Mouse (Mus musculus) adrenal gland, adult 18-20 months (tissue): ENCODE measurements around the gene Gm44965. TPM values are rescaled to one million over a fixed set of nuclear protein-coding genes. Genes with fewer than 3 reads are reported as not detected.
"Not testable (repeated sequence)": the region's sequence is repeated elsewhere in the genome, so short reads cannot be mapped to it uniquely, and the experiment has no call there.

Experiments
- DNase-seq, 2 experiments: peaks; one replicate each; pipeline ENCODE4 v3.0.0; 2021 to 2022; ENCODE audit warnings: low spot score in 2 of 2
- total RNA-seq, 2 experiments: library from RNA; stranded (reverse); gene quantifications; 1 replicate in 1 of 2; 2 replicates in 1 of 2; pipeline ENCODE4 v1.2.3; 2021

The Gm44965 gene
- total RNA-seq, 2 experiments from 2014 or later = not detected

DNA sequence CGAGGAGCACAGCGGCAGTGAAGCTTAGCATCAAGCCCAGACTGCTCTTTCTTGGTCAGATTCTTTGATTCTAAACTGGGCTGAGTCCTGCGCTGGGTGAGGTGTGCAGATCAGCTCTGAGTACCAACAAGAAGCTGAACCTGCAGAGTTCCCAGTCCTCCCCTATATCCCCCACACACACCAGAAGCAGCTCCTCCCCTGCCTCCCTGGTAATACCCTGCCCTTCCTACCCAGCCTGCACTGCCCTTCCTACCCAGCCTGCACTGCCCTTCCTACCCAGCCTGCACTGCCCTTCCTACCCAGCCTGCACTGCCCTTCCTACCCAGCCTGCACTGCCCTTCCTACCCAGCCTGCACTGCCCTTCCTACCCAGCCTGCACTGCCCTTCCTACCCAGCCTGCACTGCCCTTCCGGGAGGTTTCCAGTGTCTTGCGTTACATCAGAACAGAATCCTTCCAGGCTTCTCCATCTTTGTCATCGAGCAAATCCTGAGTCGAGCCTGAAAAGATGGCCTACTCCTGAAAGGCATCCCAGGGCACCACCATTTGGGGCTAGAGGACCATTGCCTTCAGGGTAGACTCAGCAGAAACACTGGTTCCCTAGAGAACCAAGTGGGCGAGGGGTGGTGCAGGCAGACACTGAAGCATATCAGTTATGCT is 28.6 kb downstream of the Gm44965 start:
- DNase-seq = not testable (repeated sequence)

DNA sequence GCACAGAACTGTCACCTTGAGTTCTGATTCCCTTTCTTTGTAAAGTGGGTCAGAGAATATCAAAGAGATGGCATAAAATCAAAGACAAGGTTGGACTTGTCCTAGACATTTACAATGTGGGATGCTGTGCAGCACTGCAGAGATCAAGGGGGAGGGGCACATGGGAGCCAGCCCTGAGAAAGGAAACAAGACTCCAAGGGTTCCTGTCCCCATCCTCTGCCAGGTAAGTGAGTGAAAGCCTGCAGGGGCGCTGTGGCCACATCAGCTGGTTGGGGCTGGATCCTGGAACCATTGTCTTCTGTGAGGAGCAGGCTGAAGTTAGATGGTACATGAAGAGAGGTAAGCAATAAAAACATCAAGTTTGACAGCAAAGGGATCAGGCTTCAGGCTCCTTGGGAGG is 29.7 kb downstream of the Gm44965 start:
- DNase-seq = no peak

DNA sequence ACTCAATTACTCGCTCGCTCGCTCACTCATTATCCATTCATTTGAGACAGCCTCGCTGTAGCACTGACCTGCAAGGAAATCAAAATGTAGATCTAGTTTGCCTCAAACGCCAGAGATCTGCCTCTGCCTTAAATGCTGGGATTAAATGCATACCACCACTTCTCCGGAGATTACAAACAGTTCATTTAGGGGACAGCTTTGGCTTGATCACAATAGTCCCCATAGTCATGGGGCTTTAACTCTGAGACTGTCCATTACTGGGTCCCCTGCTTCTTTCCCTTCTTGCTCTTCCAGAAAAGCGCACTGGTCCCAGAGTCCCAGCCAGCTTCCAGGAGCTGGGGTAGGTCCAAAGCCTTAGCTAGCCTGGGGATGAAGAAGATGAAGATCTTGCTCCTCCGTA is 32.7 kb downstream of the Gm44965 start, which contains the start of gene AI854703:
TSS of gene AI854703 (plus strand) at position 301 of the 400 bp plus-strand sequence.
- DNase-seq = no peak

DNA sequence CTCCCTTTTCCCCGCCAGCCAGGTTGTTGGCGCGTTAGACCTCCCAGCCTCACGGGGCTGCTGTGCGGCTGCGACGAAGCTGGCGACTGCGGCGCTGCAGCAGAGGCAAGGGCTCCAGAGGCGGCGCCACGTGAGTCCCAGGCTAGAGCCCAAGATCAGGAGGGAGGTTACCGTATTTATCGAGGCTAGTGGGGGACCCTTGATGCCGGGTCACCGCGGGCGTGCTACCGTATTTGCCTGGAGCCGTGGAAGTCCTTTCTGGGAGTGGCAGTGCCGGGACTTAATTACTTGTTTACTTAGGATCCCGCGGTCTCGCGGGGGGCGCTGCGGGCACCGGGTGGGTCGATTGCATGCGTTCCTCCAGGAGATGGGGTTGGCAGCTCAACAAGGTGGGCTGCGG is 33.2 kb downstream of the Gm44965 start:
- peak; percentile 52 to 53 for DNase-seq

DNA sequence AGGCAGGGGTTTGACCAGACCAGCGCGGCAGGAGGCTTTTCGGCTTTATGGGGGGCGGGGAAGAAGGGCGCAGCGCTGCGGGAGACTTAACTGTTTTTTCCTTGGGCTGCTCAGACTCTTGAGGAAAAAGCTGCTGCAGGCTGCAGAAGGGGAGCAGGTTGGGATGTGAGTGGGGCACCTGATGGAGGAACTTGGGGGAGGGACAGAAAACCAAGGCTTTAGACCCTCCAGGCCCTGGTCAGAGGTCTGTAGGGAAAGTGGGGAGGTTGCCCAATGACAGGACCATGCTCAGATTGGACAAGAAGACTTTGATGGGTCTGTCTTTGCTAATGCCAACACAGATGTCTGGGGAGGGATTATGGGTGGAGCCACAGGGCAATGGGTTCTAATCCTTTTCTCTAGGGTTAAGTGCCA is 33.8 kb downstream of the Gm44965 start:
- no peak for DNase-seq

DNA sequence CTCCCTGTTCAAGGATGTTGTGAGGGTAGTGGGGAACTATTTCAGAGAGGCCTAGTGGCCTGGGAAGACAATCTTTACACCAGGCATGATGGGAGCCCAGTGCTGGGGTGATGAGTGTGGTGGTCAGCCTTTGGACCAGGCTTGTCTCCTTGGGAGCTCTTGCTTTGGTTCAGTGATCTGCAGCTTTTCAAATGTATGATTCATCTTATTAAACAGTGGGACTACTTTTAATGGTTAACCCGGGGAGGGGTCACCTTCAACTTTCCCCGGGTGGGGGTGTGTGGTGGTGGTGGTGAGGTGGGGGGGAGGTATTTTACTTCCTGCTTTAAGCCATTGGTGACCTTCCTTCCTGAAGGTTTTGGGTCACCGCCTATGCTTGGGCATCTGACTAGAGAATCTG is 34.6 kb downstream of the Gm44965 start:
- no peak for DNase-seq

DNA sequence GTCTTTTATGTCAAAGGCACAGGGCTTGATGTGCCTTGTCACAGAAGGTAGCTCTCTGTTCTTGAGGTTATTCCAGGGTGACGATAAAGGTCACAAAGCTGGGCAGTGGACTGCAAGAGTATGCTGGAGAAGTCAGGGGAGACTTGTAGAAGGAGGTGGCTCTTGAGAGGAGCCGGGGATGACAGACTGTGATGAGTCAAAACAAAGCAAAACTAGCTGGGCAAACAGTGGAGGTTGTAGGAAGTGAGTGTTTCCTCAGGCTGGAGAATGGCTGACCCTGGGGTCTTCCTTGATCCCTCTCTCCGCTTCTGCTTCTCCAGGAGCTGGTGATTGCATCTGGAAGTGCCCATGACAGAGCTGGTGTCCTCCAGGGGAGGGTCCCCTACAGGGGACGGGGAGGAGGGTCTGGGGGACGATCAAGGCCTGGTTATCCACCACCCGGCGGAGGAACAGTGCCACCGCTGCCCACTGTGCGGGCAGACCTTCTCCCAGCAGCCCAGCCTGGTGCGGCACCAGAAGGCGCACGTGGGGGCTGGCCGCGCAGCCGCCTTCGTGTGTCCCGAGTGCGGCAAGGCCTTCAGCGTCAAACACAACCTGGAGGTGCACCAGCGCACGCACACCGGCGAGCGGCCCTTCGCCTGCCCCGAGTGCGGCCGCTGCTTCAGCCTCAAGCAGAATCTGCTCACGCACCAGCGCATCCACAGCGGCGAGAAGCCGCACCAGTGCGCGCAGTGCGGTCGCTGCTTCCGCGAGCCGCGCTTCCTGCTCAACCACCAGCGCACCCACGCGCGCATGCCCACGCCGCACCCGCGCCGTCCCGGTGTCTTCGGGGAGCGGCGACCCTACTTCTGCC is 35.3 kb downstream of the Gm44965 start:
- no peak for DNase-seq

DNA sequence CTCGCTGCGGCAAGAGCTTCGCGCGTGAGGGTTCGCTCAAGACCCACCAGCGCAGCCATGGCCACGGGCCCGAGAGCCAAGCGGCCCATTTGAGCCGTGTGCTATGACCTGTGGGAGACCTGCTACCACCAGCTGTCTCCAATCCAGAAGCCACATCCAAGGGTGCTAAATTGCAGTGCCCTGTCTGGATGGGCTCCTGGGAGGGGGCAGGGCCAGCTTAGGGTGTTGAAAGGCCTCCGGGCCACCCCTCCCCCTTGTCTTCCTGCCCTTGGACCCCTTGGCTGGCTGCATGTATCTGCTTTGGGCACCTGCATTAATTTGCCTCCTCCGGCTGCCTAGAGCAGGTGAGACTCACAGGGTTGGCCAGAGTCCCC is 35.9 kb downstream of the Gm44965 start:
- DNase-seq = no peak

DNA sequence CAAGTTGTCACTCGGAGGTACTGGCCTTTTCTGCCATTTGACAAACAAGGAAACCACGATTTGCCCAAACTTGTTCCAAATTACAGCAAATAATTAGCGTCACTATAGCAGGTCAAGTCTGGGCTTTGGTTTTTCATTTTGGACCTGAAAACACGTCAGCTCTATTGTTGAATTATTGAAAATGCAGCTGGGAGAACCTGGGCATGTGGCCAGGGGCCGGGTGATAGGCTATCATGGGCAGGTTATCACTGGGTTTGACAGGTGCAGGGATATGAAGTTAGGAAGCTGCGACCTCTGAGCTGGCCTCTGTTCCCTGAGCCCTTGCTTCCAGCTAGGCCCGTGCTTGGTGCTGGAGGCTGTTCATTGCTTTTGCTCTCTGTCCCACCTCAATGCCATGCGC is 37.1 kb downstream of the Gm44965 start:
- DNase-seq = no peak

DNA sequence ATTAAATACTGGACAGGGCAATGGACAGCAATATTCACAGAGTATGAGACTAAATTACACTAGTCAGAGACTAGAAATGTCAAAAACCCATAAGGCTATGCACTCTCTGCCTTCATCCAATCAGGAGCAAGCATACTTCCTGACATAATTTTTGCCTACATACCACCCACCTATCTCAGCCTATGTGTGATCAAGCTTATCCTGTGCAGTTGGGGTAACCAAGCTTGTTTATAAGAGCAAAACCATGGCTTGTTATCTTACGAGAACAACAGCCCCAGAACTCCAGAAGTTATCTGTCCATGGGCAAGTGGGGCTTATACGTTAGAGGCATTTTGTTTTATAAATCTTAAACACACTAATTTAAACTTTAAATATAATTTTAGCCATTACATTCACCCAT is 41.4 kb downstream of the Gm44965 start:
- no peak for DNase-seq

DNA sequence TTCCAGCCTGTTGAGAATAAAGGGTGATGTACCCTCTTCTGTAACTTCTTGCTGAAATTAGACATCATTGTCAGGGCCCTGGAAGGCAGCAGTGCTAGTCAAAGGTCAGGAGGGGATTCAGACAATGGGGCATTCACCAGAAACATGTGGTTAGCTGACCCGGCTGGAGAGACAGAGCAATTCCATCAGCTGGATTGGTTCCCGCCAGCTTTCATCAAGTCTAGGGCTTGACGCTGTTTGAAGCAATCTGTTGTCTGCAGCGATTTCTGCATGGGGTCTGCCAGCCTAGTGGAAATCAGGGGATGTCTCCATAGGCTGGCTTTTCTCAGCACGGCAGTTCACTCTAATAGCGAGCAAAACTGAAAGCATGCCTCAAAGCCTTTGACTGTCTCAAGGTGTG is 42.8 kb downstream of the Gm44965 start:
- no peak for DNase-seq

DNA sequence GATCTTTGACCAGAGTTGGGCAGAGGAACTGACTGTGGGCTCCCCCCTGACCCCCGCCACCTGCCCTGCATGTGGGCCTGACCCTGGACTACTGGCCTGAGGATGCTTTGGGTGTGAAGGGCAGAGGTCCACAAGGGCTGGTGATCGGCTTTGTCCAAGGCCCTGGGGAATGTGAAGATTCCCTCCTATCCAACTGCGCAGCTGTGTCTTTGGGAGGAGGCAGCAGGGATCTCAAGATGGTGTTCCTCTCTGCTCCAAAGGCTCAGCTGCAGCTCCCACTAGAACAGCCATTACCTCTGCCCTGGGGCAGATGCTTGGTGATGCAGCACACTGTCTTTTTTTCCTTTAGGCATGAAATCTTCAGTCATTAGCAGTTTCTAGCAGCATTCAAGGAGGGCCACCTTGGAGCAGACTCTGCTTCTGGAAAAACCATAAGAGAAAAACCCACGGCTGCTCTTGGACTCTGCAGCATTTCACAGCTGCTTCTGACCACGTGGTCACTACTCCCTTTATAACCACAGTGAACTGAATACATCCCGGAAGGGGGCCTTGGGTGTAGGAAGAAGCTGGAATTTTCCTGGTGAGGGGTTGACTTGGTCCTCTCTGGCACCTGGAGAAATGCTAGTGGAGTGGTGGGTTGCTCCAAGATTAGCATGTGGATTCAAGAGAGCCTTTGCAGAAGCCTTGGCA is 44.2 kb downstream of the Gm44965 start:
- DNase-seq = no peak

DNA sequence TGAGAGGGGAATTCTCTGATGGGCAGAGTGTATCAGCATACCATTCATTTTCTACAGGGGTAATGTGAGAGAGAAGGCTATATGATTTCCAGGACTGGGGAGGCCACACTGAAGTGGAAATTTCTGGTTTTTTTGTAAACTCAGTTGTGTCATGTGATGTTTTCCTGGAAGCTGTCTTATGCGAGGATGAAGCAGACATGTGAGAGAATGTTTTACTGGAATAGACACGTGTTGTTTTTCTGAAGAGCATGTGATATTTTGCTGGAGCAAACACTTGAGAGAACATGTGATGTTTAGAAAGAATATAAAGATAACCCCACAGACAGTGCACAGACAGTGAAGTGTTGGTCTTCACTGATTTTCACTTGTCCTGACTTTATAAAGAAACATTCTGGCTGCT is 44.8 kb downstream of the Gm44965 start:
- no peak for DNase-seq

DNA sequence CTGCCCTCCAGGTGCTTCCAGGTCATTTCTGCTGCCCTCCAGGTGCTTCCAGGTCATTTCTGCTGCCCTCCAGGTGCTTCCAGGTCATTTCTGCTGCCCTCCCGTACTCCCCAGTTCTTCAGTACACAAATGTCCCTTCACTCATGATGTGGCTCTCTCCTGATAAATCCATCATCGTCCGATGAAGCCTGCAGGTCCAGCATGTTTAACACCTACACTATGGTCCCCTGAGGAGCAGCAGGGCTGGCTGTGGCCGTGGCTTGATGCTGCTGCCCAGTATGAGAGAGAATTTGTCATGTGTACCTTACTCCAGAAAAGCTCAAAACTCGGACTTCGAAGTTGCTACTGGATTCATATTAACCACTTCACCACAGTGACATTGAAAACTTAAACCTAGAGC is 47.6 kb downstream of the Gm44965 start:
- DNase-seq = no peak

DNA sequence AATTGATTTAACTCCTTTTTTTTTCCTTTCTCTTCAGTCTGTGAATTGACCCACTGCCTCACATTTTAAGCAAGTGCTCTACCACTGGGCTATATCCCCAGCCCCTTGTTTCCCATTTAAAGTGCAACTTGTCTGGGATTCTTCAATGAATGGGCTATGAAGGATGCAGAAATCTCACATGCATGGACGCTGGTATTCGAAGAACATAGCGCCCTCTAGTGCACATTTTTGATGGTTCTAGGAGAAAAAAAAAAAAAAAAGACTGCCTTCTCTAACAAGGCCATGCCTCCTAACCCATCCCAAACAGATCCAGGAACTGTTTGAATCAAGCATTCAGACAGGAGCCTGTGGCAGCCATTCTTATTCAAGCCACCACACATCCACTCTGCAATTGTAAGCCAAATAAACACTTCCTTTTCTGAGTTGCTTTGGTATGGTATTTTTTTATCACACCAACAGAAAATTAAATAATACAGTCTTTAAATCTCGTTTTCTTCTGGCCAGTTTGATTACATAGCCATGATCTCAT is 49.1 kb downstream of the Gm44965 start:
- DNase-seq = no peak

DNA sequence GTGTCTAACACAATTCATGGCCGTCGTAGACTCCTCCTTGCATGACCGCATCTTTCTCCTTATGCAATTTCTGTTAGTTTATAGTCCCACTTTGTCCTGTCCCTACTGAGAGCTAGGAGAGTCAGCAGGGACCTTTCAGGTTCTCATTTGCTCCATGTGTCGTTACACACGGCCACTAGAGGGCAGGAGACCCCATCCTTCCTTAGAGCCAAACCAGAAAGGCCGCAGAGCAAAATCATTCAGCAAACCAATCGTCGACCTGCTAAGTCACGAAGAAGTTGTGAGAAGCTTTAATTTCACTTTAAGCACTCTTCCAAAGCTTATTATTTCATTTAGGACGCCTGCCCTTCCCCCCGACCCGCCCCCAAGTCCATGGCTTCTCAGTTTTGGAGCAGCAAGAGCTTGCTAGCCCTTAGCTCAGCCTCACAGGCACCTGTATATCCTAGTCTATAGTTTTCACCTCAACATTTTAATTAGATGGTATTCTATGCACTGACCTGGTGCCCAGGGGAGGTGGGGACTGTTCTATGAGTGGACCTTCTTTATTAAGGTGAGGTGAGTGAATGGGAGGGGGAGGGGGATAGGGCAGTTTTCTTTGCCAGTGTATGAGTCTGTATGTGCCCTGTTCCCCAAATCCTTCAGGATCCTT is 52.0 kb downstream of the Gm44965 start:
- peak; percentile 65 to 68 for DNase-seq

DNA sequence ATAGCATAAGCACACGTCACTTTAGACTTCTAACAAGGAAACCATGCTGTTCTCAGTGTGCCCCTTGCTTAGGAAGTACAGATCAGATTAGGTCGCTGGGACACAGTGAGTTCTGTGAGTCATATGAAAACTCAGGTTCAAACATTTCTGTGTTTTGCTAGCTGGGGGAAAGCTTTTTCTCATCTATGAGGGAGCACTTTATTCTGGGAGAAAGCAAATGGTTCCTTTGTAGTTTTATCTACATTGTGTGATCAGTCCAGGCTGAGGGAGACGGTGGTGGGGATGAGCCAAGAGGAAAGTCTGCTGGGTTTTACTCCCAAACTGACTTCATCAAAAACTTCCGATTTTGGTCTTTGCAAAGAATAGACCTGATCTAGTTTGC is 52.6 kb downstream of the Gm44965 start:
- DNase-seq = no peak

DNA sequence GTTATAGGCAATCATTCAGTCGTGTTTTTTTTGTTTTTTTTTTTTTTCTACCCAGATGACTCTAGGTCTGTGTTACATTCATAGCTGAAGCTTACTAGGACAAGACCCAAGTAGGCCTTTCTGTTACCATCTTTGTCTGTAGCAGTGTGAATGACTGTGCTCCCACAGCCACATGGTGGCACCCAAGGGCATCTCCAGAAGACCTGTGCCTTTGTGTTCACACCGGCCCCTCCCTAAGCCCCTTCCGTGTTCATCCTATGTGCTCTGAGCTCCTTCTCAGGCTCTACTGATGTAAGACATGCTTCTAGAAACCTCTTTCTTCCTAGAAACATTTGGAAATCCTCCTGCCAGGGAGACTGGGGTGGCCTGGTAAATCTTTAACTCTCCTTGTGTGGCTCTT is 53.3 kb downstream of the Gm44965 start, which contains the start of gene Gimap8:
TSS of gene Gimap8 (plus strand) at position 240 of the 400 bp plus-strand sequence.
- peak in 1 of 2 experiments; percentile 47 for DNase-seq

DNA sequence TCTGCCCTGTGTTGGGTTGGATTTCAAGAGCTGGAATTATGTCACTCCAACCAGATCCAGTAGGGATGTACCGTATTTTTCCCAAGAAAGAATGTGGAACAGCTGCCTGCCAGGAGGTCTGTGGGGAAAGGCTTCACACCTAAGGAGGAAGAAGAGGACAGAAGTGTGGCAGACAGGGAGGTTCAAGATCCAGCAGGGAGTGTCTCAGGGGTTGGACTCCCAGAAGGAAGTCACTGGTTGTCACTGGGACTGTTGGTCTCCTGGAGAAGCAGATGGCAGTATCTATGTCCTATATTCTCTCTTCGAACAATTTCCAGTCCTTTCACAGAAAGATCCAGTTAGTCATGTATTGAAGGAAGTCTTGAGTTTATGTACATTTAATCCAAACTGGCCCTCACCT is 53.9 kb downstream of the Gm44965 start:
- DNase-seq = no peak

DNA sequence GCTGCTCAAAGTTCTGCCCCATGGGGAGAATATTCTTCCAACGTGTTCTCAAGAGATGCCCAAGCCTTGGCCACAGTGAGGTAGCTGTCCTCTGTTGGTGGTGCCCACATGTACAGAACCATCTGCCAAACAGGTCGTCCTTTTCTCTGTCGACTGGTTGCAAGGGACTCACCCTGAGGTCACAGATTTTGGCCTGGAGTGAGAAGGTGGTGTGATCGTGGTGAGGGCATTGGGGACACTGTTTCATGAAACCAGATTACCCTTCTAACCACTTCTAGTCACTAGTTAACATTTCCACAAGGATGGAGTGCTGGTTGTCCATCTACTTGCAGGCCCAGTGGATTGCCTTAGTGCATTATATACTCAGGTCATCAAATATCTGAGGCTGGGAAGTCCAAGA is 55.0 kb downstream of the Gm44965 start:
- DNase-seq = no peak

DNA sequence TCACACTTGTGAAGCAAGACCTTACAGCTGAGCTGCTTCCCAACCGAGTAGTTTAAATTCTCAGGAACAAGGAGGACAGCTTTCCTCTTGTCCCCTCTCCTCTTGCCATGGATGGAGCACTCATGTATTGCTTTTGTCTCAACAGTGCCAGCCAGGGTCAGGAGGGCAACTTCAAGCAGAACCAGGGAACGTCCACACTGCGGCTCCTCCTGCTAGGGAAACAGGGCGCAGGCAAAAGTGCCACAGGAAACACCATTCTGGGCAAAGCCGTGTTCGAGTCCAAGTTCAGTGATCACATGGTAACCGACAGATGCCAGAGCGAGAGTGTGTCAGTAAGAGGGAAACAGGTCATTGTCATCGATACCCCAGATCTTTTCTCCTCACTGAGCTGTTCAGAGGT is 56.3 kb downstream of the Gm44965 start:
- no peak for DNase-seq
